Mouse (Mus musculus): Measurements from ENCODE around the gene Slc25a54. TPM values are rescaled to one million over a fixed set of nuclear protein-coding genes. Genes with fewer than 3 reads are reported as not detected.
A peak's percentile ranks its signal among the peaks of the same experiment; 100 is the strongest.

Gene Slc25a54
- total RNA-seq, 1 experiment from 2014 or later: not detected

DNA sequence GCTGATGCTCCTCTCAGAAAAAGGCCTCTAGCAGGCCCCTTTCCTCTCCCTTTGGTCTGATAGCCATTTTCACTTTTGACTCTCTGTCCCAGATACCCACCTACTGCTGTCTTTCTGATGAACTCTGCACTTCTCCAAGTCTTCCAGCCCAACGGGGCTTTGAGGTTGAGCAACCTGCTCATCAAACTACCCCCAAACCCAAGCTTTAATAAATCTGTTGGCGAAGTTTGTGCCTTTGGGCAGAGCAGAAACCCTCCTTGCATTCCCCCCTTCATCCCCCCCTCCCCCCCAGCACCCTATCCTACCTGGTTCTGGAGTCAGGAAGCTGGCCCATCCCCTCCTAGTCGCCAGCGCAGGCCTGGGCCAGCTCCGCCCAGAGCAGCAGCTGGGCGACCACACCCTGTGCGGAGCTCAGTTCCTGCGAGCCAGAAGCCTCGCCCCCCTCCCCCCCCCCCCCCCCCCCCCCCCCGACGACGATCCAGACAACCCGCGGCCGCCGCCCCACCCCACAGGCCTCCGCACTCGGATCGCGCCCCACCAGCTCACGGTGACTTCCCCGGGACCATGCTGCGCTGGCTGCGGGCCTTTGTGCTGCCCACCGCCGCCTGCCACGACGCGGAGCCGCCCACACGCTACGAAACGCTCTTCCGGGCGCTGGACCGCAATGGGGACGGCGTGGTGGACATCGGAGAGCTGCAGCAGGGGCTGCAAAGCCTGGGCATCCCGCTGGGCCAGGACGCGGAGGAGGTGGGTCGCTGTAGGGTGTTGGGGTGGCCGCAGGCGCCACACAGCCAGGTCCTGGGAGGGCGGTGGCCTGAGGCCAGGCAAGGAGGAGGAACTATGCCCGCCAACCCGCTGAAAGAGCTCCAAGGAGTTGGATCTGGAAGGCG lies 42.6 kb downstream of the Slc25a54 start, which contains the start of gene Slc25a24:
Gene Slc25a24 (plus strand): TSS at position 509 of the 890 bp plus-strand sequence.
- peak; percentile 67 for ATAC-seq (ENCODE audit: extremely low read depth, insufficient number of reproducible peaks, low FRiP score, poor library complexity, severe bottlenecking)

DNA sequence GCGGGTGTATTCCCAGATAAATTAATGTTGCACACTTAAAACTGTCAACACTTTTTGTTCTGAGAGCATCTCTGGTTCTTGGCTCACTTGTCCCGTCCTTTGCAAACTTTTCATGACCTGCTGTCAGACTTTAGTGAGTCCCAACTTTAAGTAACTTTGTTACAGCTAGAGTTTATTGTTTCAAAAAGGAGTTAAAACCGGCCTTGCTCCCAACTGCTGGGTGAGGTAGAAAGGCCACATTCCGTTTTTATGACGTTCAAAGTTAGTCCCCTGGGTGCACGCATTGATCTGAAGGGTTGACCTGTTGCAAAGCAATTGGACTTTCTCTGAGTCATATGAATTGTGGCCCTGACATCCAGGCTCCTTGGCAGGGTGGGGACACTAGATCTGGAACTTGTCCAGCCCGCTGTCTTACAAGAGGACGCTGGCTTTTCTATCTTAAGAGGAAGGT lies 43.3 kb downstream of the Slc25a54 start:
- no peak for ATAC-seq (ENCODE audit: extremely low read depth, insufficient number of reproducible peaks, low FRiP score, poor library complexity, severe bottlenecking)

DNA sequence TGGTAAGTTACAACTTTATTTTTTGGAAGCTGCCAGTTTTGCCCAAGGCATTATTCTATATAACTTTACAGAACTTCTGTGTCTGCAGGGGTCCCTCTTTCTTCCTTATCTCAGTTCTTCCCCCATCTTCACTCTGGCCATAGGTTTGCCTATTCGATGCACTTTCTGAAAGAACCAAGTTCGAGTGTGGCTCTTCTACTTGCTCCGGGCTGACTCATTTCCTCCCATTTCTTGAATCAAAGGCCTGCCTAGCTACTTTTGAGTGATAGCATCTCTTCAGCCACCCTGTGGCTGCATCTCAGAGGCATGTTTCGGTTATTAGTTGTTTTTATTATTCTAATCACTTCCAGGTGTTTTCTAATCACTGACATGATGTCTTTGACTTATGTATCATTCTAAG lies 43.8 kb downstream of the Slc25a54 start:
- no peak for ATAC-seq (ENCODE audit: extremely low read depth, insufficient number of reproducible peaks, low FRiP score, poor library complexity, severe bottlenecking)

DNA sequence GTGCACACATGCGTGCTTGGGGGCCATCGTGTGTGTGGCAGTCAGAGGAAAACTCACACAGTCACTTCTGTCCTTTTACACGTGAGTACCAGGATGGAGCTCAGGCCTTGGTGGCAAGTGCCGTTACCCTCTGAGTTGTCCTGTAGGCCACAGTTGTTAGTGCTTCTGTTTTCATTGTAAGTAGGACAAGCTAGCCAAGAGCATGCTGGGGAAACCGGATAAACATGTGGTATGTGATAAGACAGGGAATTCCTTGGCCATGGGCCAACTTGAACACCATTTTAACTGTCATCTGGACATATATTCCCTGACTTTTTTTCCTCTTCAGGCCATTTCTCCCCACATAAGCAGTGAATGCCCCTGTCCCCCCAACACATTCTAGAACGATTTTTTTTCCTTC lies 45.3 kb downstream of the Slc25a54 start:
- no peak for ATAC-seq (ENCODE audit: extremely low read depth, insufficient number of reproducible peaks, low FRiP score, poor library complexity, severe bottlenecking)

- peak; percentile 55; the same call in 1 of the 2 replicates for ATAC-seq (ENCODE audit: extremely low read depth, insufficient number of reproducible peaks, low FRiP score, poor library complexity, severe bottlenecking)
Measured at GRCm38 (mm10) chr3:109129768-109130167, 49.5 kb downstream of the Slc25a54 start.

- no peak for ATAC-seq (ENCODE audit: extremely low read depth, insufficient number of reproducible peaks, low FRiP score, poor library complexity, severe bottlenecking)
Measured at GRCm38 (mm10) chr3:109132966-109133365, 52.7 kb downstream of the Slc25a54 start.

GRCm38 (mm10) chr3:109134036-109134435 lies 53.8 kb downstream of the Slc25a54 start:
- no peak for ATAC-seq (ENCODE audit: extremely low read depth, insufficient number of reproducible peaks, low FRiP score, poor library complexity, severe bottlenecking)

DNA sequence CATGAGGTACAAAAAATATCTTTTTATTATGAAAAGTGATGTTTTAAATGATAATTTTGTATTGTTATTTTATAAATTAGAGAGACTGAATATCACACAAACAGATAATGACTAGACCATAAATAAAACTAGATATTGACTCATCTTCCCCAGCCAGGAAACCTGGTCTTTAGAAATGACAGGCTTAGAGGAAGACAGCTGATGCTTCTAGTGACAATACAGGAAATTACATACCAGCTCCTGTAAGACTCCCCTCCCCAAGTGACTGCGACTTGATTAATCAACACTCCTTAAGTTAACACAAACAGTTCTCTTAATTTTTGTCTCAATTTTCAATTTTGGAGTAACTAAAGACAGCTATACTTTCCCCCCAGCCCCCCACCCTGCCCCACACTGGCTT lies 55.1 kb downstream of the Slc25a54 start:
- ATAC-seq (ENCODE audit: extremely low read depth, insufficient number of reproducible peaks, low FRiP score, poor library complexity, severe bottlenecking): no peak

- no peak for ATAC-seq (ENCODE audit: extremely low read depth, insufficient number of reproducible peaks, low FRiP score, poor library complexity, severe bottlenecking)
Measured at GRCm38 (mm10) chr3:109152561-109152960, 72.3 kb downstream of the Slc25a54 start.

GRCm38 (mm10) chr3:109153410-109153809 lies 73.1 kb downstream of the Slc25a54 start:
- ATAC-seq (ENCODE audit: extremely low read depth, insufficient number of reproducible peaks, low FRiP score, poor library complexity, severe bottlenecking): 0 out of 2 replicates have a peak, but pooled peaks have one; percentile 19

- no peak for ATAC-seq (ENCODE audit: extremely low read depth, insufficient number of reproducible peaks, low FRiP score, poor library complexity, severe bottlenecking)
Measured at GRCm38 (mm10) chr3:109155926-109156669, 75.8 kb downstream of the Slc25a54 start.

- ATAC-seq (ENCODE audit: extremely low read depth, insufficient number of reproducible peaks, low FRiP score, poor library complexity, severe bottlenecking): no peak
Measured at GRCm38 (mm10) chr3:109157481-109157880, 77.2 kb downstream of the Slc25a54 start.

DNA sequence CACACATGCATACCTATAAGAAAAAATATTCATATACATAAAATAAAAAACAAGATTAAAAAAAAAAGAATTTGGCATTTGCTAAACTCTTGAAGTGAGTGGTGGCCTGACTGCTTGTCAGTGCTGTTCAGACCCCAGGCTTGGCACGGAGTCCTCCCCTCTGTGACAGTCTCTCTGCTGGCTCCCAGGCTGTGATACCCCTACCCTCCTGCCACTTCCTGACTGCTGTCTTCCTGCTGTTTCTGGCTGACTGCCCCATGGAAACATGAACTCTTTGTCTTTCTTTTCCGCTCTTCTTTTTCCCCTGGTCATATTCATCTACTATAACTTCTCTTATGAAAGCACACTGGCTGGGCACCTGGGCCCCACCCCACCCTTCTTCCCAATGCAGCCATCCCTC lies 83.8 kb downstream of the Slc25a54 start:
- ATAC-seq (ENCODE audit: extremely low read depth, insufficient number of reproducible peaks, low FRiP score, poor library complexity, severe bottlenecking): no peak

DNA sequence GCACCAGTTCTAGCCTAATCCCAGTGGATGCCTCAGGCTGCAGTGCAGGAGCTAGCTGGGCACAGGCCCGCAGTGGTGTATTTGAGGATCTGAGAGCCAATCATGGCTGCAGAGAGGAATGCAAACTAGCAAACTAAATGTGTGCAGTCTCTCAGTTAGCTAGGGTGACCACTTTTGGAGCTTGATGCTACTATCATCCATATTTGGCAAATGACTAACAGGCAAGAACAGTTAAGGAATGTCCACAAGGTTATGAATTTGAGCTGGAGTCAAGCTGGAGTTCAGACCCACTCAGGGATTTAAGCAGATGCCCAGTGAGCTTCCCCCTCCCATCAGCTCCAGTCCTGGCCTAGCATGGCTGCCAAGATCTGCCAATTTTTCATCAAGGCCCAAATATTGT lies 84.4 kb downstream of the Slc25a54 start:
- no peak for ATAC-seq (ENCODE audit: extremely low read depth, insufficient number of reproducible peaks, low FRiP score, poor library complexity, severe bottlenecking)

- ATAC-seq (ENCODE audit: extremely low read depth, insufficient number of reproducible peaks, low FRiP score, poor library complexity, severe bottlenecking): no peak
Measured at GRCm38 (mm10) chr3:109165214-109165829, 85.1 kb downstream of the Slc25a54 start.

Other genes starting within 250 kb of the Slc25a54 start
- 108 and 112 TPM in 2 replicates for gene Stxbp3, start 239.9 kb upstream of the Slc25a54 start, total RNA-seq (2017)
- 0.47 and 0.74 TPM in 2 replicates for gene Fndc7, start 190.5 kb upstream of the Slc25a54 start, total RNA-seq (2017)
- gene Prpf38b, start 168.7 kb upstream of the Slc25a54 start, total RNA-seq (2017): 333 and 503 TPM in 2 replicates
- gene Henmt1, start 140.6 kb upstream of the Slc25a54 start, total RNA-seq (2017): 0.37 TPM in 1 of 2 replicates, not detected in the other
- not detected in 2 replicates for gene Gm9857, start 140.0 kb upstream of the Slc25a54 start, total RNA-seq (2017)
- 19.4 and 22.7 TPM in 2 replicates for gene Fam102b, start 52.9 kb upstream of the Slc25a54 start, total RNA-seq (2017)
- gene Slc25a24, start 42.7 kb downstream of the Slc25a54 start, total RNA-seq (2017): 17.8 and 20.9 TPM in 2 replicates